Mouse (Mus musculus) c-Kit-negative CD71-positive TER-119-positive erythroid progenitor cells, embryonic 14.5 days (primary cell): ENCODE measurements at regions not wholly inside any gene's neighbourhood (a gene's known extent, or its start where the extent isn't known, plus 50 kb on each side); places are given as distances from the start of the nearest gene placed in this dataset.

ENCODE experiments used
- DNase-seq: peaks from one replicate; pipeline ENCODE4 v3.0.0-alpha.2; 2013; ENCODE audit warnings: low read depth, low spot score

GRCm38 (mm10) chr5:119563510-119564351 lies 106.7 kb upstream of the Tbx3 start:
- no peak for DNase-seq

GRCm38 (mm10) chr5:119567639-119568038 lies 102.8 kb upstream of the Tbx3 start:
- DNase-seq, result no peak

GRCm38 (mm10) chr5:119570054-119570453 lies 100.4 kb upstream of the Tbx3 start:
- no peak for DNase-seq

- no peak for DNase-seq
Observed at GRCm38 (mm10) chr5:119571644-119572043, 98.8 kb upstream of the Tbx3 start.

GRCm38 (mm10) chr5:119575124-119575523 lies 95.3 kb upstream of the Tbx3 start:
- no peak for DNase-seq

- no peak for DNase-seq
Observed at GRCm38 (mm10) chr5:119579288-119579687, 91.2 kb upstream of the Tbx3 start.

- DNase-seq, result no peak
Observed at GRCm38 (mm10) chr5:119579806-119580205, 90.7 kb upstream of the Tbx3 start.

GRCm38 (mm10) chr5:119580395-119580794 lies 90.1 kb upstream of the Tbx3 start:
- no peak for DNase-seq

- DNase-seq, result no peak
Observed at GRCm38 (mm10) chr5:119580798-119581197, 89.7 kb upstream of the Tbx3 start.

- DNase-seq, result no peak
Observed at GRCm38 (mm10) chr5:119584389-119584788, 86.1 kb upstream of the Tbx3 start.

- no peak for DNase-seq
Observed at GRCm38 (mm10) chr5:119584914-119585313, 85.6 kb upstream of the Tbx3 start.

- DNase-seq, result no peak
Observed at GRCm38 (mm10) chr5:119586391-119587058, 83.9 kb upstream of the Tbx3 start.

- no peak for DNase-seq
Observed at GRCm38 (mm10) chr5:119587239-119587811, 83.1 kb upstream of the Tbx3 start.

- no peak for DNase-seq
Observed at GRCm38 (mm10) chr5:119588340-119589272, 81.9 kb upstream of the Tbx3 start.

GRCm38 (mm10) chr5:119591271-119591670 lies 79.2 kb upstream of the Tbx3 start:
- DNase-seq, result no peak

GRCm38 (mm10) chr5:119592891-119593290 lies 77.6 kb upstream of the Tbx3 start:
- no peak for DNase-seq

- DNase-seq, result no peak
Observed at GRCm38 (mm10) chr5:119594541-119594940, 75.9 kb upstream of the Tbx3 start.

- no peak for DNase-seq
Observed at GRCm38 (mm10) chr5:119596295-119596993, 74.0 kb upstream of the Tbx3 start.

GRCm38 (mm10) chr5:119596994-119597391 lies 73.5 kb upstream of the Tbx3 start:
- no peak for DNase-seq

- no peak for DNase-seq
Observed at GRCm38 (mm10) chr5:119597530-119597929, 72.9 kb upstream of the Tbx3 start.

GRCm38 (mm10) chr5:119598166-119598565 lies 72.3 kb upstream of the Tbx3 start:
- no peak for DNase-seq
